Mouse (Mus musculus) liver, postnatal 0 days (tissue): Measurements from ENCODE around the gene AW551984.

Source experiments
- CTCF ChIP-seq: sonication (generic); IDR thresholded peaks from 2 replicates; pipeline ENCODE4 v1.5.1; 2016; ENCODE audit warnings: antibody characterized with exemption, low read depth
- EP300 ChIP-seq: IDR thresholded peaks from 2 replicates; pipeline ENCODE4 v1.6.1; 2016; ENCODE audit warnings: antibody characterized with exemption, low read depth, mild to moderate bottlenecking

DNA sequence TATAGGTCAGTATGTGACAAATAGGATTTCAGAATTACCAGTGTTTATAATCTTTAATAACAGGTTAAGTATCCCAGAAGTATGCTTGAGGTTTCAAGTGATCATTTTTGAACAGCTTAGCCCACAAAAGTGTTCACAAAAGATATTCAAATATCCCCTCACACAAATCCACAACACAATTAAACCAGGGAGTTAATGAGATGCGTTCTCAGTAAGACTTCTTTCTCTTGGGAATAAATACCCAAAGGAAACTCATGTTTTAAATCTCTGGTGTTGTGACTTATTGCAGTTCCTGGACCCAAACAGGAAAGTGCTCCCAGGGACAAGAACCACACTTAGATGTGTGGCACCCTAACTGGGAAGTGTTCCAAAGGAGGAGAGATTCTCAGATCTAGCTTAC is 16.9 kb upstream of the AW551984 start, which contains the start of gene Olfr960:
- no peak for TF ChIP-seq CTCF
- TF ChIP-seq EP300, result no peak
